ENCODE assay signal across 9 mouse cellular contexts in genomic region chr16:23962401-23962800, GRCm38 (mm10). TPM values are rescaled to one million over a fixed set of nuclear protein-coding genes. Genes with fewer than 3 reads are reported as not detected.
DNase-seq lines count a peak whose midpoint lies in the region; ATAC-seq and TF ChIP-seq lines count a peak whose summit lies in the region.
"Had no signal": no experiment of that assay in that cellular context is flagged by ENCODE, and none has a peak within 500 bp of the region (broad histone marks: within the 10 kb centered on the region; RNA-seq: fewer than 3 reads in every experiment).

No protein-coding gene starts in this region.

- DNase-seq in kidney, adult 18-20 months, result peak; percentile 45
- DNase-seq in CH12.LX (ENCODE audit: extremely low read depth), result no peak
- no peak for DNase-seq in left cerebral cortex, adult 9 months (ENCODE audit: low spot score in 2 of 2)
- DNase-seq in adrenal gland, postnatal 25 days, result no peak
- no peak for DNase-seq in left cerebral cortex, postnatal 4 days

- TF ChIP-seq POLR2A in CH12.LX (IDR thresholded peaks at IDR 0.05; ENCODE audit: low read depth, low read length), result no peak
- no peak for TF ChIP-seq POLR2A in bone marrow macrophage, adult 2 months (IDR thresholded peaks at IDR 0.05; ENCODE audit: borderline replicate concordance, low read depth, low read length)

- H3K36me3 ChIP-seq in kidney, embryonic 14.5 days (ENCODE audit: control insufficient read depth, insufficient read depth, low read length), result no peaks in the 10 kb centered on the region; the same call in 1 of the 2 replicates
- H3K36me3 ChIP-seq in CH12.LX (replicated peaks in 1 of 2; ENCODE audit: control insufficient read depth in 1 of 2, insufficient read depth in 1 of 2, low read length in 1 of 2), result no peaks in the 10 kb centered on the region

- H3K9me3 ChIP-seq in kidney, embryonic 14.5 days (ENCODE audit: control insufficient read depth, low read length), result no peaks in the 10 kb centered on the region
- H3K9me3 ChIP-seq in CH12.LX (replicated peaks; ENCODE audit: low read length), result no peaks in the 10 kb centered on the region

- no peaks in the 10 kb centered on the region for H3K79me2 ChIP-seq in CH12.LX (replicated peaks; ENCODE audit: control insufficient read depth, extremely low read depth, insufficient read depth, poor library complexity, severe bottlenecking)

- H3K4me3 ChIP-seq in kidney, embryonic 14.5 days (ENCODE audit: low read length), result no peak overlapping the region
- no peak overlapping the region for H3K4me3 ChIP-seq in CH12.LX (replicated peaks in 1 of 3; ENCODE audit: low read depth in 2 of 3, low read length in 2 of 3, poor library complexity in 1 of 3)
- no peak overlapping the region for H3K4me3 ChIP-seq in bone marrow macrophage, adult 2 months (ENCODE audit: insufficient read depth, low read length)

- 84% methylated on average over 2 of the region's 2 CpGs for WGBS in kidney, embryonic 14.5 days

- no peak for ATAC-seq in kidney, embryonic 14.5 days (ENCODE audit: low FRiP score, low TSS enrichment)
- peak; percentile 56 for ATAC-seq in megakaryocyte, adult 5-6 weeks (ENCODE audit: poor library complexity, severe bottlenecking)

- no peak overlapping the region for H3K27ac ChIP-seq in kidney, embryonic 14.5 days (ENCODE audit: low read depth, low read length)
- no peak overlapping the region for H3K27ac ChIP-seq in CH12.LX (ENCODE audit: insufficient read depth, low read depth)
- no peak overlapping the region for H3K27ac ChIP-seq in bone marrow macrophage, adult 2 months (ENCODE audit: insufficient read depth, low read depth, low read length)

- no peak for TF ChIP-seq EP300 in CH12.LX (IDR thresholded peaks at IDR 0.05; ENCODE audit: low read length)

- H3K27me3 ChIP-seq in kidney, embryonic 14.5 days (ENCODE audit: control insufficient read depth, insufficient read depth, low read length), result no peaks in the 10 kb centered on the region
- no peaks in the 10 kb centered on the region for H3K27me3 ChIP-seq in CH12.LX (replicated peaks)

- in situ Hi-C loops in CH12.LX (cut with MboI; ENCODE audit: low pct_ligation_motif_present, low pct_unique_long_range_greater_than_20kb, low sequenced_read_pairs), result no loop called here

- TF ChIP-seq RAD21 in CH12.LX (IDR thresholded peaks at IDR 0.05; ENCODE audit: low read depth, low read length), result peak; percentile 48

- no peak overlapping the region for H3K4me2 ChIP-seq in kidney, embryonic 14.5 days (replicated peaks; ENCODE audit: low read depth, low read length)
- H3K4me2 ChIP-seq in CH12.LX (ENCODE audit: insufficient read depth, low read depth, poor library complexity, severe bottlenecking), result no peak overlapping the region

- peak; percentile 67 to 68 for TF ChIP-seq CTCF in CH12.LX (conservative IDR thresholded peaks at IDR 0.05 in 1 of 2, IDR thresholded peaks at IDR 0.05 in 1 of 2; ENCODE audit: low read depth in 2 of 2, low read length in 2 of 2)
- peak; percentile 12; the same call in 1 of the 2 replicates for TF ChIP-seq CTCF in bone marrow macrophage, adult 2 months (IDR thresholded peaks at IDR 0.05; ENCODE audit: low read depth, low read length)

- dilution Hi-C loops in CH12.LX (cut with MboI; ENCODE audit: extremely low pct_ligation_motif_present, extremely low pct_unique_long_range_greater_than_20kb, low sequenced_read_pairs), result no loop called here

- no peak overlapping the region for H3K9ac ChIP-seq in kidney, embryonic 14.5 days (ENCODE audit: low read depth, low read length)
- no peak overlapping the region for H3K9ac ChIP-seq in CH12.LX (ENCODE audit: insufficient read depth, low read depth)

- H3K4me1 ChIP-seq in kidney, embryonic 14.5 days (ENCODE audit: control insufficient read depth, insufficient read depth, low read length), result no peaks in the 10 kb centered on the region
- peaks cover 0 to 12% of the 10 kb centered on the region in 2 experiments; a peak in 3 of 4 replicates for H3K4me1 ChIP-seq in CH12.LX (ENCODE audit: control insufficient read depth in 1 of 2, insufficient read depth in 2 of 2)
- H3K4me1 ChIP-seq in bone marrow macrophage, adult 2 months (ENCODE audit: control insufficient read depth, insufficient read depth, low read length), result peaks cover 11% of the 10 kb centered on the region

- intact Hi-C loops in left cerebral cortex, postnatal 4 days (cut with DNase I), result no loop called here

TF ChIP-seq in CH12.LX, 34 proteins besides CTCF, POLR2A, EP300 and RAD21:
- TF ChIP-seq SMC3 (IDR thresholded peaks at IDR 0.05; ENCODE audit: low read depth, low read length) (peak; percentile 31; the same call in 1 of the 2 replicates), TCF12 (IDR thresholded peaks at IDR 0.05; ENCODE audit: low read depth, low read length) (no peak), TBP (conservative IDR thresholded peaks at IDR 0.05; ENCODE audit: low read depth, low read length) (no peak), HCFC1 (IDR thresholded peaks at IDR 0.05; ENCODE audit: low read depth, low read length) (no peak)

RNA-seq across cellular contexts. Expression of gene Gm37419, which starts 25.9 kb away (rescaled TPM):
- not detected in 2 replicates for polyA plus RNA-seq in kidney, embryonic 14.5 days (2014; fragmentation: Nextera tagmentation; extraction: Ambion mirVana)
- total RNA-seq in CH12.LX (2012; rRNA removed) (not detected in 2 replicates), CH12.LX (2014; rRNA removed) (not detected in 2 replicates)
- polyA plus RNA-seq in CH12.LX (2012; ENCODE audit: insufficient read length, low read depth), result not detected in 2 replicates
- not detected in 2 replicates for polyA plus RNA-seq in bone marrow macrophage, adult 2 months (2012; ENCODE audit: insufficient read depth, insufficient read length, missing spikeins)
- total RNA-seq in megakaryocyte, adult 5-6 weeks (2015), result not detected in 2 replicates
- not detected in 2 replicates for total RNA-seq in megakaryocyte, adult 5-6 weeks (2017)
- total RNA-seq in adrenal gland, postnatal 25 days (2021), result not detected in 2 replicates
- total RNA-seq in left cerebral cortex, postnatal 4 days (2021), result not detected
- total RNA-seq: left cerebral cortex, adult 8-10 months had no signal

RNA-seq across cellular contexts. Expression of gene Bcl6, which starts 26.3 kb away (rescaled TPM):
- polyA plus RNA-seq in kidney, embryonic 14.5 days (2014; fragmentation: Nextera tagmentation; extraction: Ambion mirVana), result 0.73 and 0.91 TPM in 2 replicates
- total RNA-seq in CH12.LX (2012; rRNA removed) (0.17 and 0.25 TPM in 2 replicates), CH12.LX (2014; rRNA removed) (0.20 and 0.27 TPM in 2 replicates)
- polyA plus RNA-seq in CH12.LX (2012; ENCODE audit: insufficient read length, low read depth), result 0.60 and 0.72 TPM in 2 replicates
- 41.0 and 47.5 TPM in 2 replicates for polyA plus RNA-seq in bone marrow macrophage, adult 2 months (2012; ENCODE audit: insufficient read depth, insufficient read length, missing spikeins)
- total RNA-seq in megakaryocyte, adult 5-6 weeks (2015), result 31.7 and 35.0 TPM in 2 replicates
- 22.1 and 23.4 TPM in 2 replicates for total RNA-seq in megakaryocyte, adult 5-6 weeks (2017)
- 47.5 and 61.7 TPM in 2 replicates for total RNA-seq in adrenal gland, postnatal 25 days (2021)
- total RNA-seq in left cerebral cortex, postnatal 4 days (2021), result 10 to 100 TPM; 21.0 to 22.4 TPM

RNA-seq across cellular contexts. Expression of gene Rtp2, which starts 30.2 kb away (rescaled TPM):
- polyA plus RNA-seq in kidney, embryonic 14.5 days (2014; fragmentation: Nextera tagmentation; extraction: Ambion mirVana), result not detected in 2 replicates
- total RNA-seq in CH12.LX (2012; rRNA removed), result not detected in 2 replicates
- not detected in 2 replicates for total RNA-seq in CH12.LX (2014; rRNA removed)
- not detected in 2 replicates for polyA plus RNA-seq in CH12.LX (2012; ENCODE audit: insufficient read length, low read depth)
- not detected in 2 replicates for polyA plus RNA-seq in bone marrow macrophage, adult 2 months (2012; ENCODE audit: insufficient read depth, insufficient read length, missing spikeins)
- total RNA-seq in megakaryocyte, adult 5-6 weeks (2015), result not detected in 2 replicates
- total RNA-seq in megakaryocyte, adult 5-6 weeks (2017), result not detected in 2 replicates
- not detected in 2 replicates for total RNA-seq in adrenal gland, postnatal 25 days (2021)
- total RNA-seq in left cerebral cortex, postnatal 4 days (2021), result under 1 TPM in 1 of 2 experiments, not detected in 1; 0.36 TPM

Comparison
In these comparisons a context has a peak if more than half of its experiments do, and no peak if none do; other contexts are left out.
1. RNA of gene Bcl6, which starts 26.3 kb away (total RNA-seq): 47.5 to 61.7 TPM in adrenal gland, postnatal 25 days, 22.1 to 35.0 TPM in megakaryocyte, adult 5-6 weeks and 21.0 to 22.4 TPM in left cerebral cortex, postnatal 4 days; 0.17 to 0.27 TPM in CH12.LX; every median in the first group is over 10 times any median in the second.